Mouse (Mus musculus) mouse embryonic stem cell (cell line): ENCODE measurements around the gene Tmprss3.

Experiments
- in situ Hi-C, 2 experiments: fragments of 300-500 bp; cut with MboI; formaldehyde crosslinking; loops; 1 replicate in 1 of 2; 3 replicates in 1 of 2; pipeline ENCODE4 v1.14.3; 2019 to 2020; ENCODE audit warnings: low sequenced_read_pairs in 2 of 2, low pct_unique_long_range_greater_than_20kb in 1 of 2, mixed read lengths in 1 of 2; ENCODE audit not compliant: unreplicated experiment in 1 of 2

Tmprss3 gene

DNA sequence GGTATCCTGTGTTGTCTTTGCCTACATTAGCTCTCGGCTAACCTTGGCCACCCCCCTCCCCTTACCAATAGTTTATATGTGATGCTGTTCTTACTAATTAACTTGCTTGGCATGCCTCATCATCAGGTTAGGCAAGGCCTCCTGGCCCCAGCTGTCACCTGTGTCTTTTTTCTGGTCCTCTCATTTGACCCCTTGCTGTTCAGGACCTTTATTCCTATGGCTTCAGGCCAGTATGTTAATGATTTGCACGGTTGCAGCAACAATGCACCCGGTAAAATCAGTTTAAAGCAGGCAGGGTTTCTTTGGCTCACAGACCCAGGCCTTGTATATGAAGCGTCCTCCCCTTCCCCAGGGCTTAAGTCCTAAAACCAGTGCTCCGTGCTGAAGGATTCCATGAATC is 46.3 kb downstream of the Tmprss3 start:
- in situ Hi-C loops, result no loop called here

DNA sequence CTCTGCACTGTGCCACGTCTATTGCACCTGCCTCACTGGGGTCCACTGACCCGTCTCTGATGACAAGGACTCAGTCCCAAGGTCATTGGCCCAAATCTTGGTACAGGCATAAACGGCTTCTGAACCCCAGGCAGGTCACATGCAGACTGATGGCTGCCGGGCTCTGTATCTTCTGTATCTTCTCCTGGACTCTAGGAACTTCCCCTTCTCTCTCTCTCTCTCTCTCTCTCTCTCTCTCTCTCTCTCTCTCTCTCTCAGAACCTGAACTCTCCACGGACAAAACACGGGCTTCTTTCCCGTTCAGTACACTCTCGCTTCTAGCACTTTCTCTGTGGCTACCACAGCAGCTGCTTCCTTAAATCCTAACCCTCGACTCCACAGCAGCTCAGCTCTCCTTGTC is 52.8 kb downstream of the Tmprss3 start:
- in situ Hi-C loops, result no loop called here

DNA sequence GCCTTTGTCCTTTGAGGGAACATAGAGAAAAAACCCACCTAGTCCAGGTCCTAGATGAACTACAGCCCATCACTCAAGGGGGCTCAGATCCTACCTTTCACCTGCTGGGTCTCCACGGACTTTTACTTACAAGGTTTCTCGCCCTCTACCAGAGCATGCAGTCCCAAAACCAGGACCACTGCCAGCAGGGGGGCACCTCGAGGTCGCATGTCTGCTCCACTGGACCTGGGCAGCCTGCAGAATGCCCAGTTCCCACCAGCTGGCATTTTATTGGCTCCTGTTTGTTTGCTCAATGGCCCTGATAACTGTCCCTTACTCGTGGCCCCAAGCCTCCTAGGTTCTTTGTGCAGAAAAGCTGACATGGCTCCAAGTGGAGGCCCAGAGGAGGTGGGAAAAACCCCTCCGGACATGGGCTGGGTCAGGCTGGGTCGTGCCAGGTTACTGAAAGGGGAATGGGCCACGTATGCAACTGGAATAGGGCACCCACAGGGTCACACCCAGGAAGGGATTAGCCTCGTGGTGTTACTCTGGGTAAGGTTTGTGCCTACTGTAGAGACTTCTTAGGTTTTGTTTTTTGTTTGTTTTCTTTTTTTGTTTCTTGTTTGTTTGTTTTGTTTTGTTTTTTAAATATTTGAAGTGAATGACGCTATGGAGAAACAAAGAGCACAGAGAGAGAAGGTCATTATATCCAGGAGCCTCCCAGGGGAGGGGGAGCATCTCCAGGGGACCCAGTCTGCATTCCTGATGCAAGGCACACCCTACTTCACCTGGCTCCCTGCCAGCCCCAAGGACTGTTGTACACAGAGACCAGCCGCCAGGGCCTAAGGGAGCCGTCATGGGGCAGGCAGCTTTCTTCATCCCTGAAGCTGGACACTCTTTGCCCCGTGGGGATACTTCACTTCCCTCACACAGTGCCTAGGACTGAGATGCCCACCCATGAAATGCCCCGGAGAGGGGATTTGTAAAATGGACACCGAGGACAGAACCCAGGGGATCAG is 54.4 kb downstream of the Tmprss3 start, which contains the start of gene Tff2:
Gene Tff2, minus strand, starts transcription at position 243 of the 998 bp plus-strand sequence.
- in situ Hi-C loops, result no loop called here

DNA sequence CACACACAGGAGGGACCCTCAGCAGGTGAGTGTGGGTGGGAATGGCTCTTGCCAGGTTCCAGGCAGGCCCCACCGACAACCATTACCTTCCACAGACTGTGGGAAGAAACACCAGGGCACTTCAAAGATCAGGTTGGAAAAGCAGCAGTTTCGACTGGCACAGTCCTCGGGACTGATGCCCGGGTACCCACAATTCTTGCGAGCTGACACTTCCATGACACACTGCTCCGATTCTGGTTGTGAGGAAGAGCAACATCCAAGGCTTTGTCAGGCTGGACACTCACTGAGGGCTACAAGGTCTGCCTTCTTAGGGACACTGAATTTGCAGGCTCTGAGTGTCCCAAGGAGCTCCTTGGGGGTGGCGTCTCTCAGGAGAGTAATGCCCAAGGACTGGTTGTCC is 56.7 kb downstream of the Tmprss3 start:
- in situ Hi-C loops, result no loop called here

DNA sequence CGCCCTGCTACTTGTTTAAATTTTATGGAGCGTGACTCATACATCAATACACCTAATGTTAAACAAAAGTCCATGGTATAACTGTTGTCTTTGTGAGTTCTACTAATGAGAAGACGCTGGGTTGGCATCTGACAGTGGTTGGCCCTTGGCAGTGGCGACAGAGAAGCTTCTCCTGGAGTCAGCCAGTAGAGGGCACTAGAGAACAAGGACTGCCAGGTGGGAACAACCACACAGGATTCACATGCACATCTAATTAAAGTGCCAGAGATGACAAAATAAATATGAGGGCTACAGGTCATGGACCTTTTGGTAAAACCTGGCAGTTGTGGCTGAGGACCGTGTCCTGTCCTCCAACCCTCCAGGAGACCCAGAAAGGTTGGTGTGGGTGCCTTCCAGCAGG is 60.4 kb downstream of the Tmprss3 start:
- in situ Hi-C loops, result no loop called here

DNA sequence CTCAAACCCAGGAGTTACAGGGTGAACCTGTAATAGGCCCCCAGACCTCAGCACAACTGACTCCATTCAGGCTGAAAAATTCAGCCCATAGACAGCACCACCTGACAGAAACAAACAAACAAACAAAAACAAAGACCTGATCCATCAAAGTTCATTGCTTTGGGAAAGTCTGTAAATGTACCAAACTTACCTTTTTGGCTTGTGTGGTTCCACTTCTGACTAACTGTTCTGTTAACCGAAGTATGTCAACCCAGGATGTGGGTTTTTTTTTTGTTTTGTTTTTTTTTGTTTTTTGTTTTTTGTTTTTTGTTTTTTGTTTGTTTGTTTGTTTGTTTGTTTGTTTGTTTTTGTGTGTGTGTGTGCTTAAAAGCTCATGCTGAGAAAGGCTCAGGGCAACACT is 62.0 kb downstream of the Tmprss3 start:
- in situ Hi-C loops, result no loop called here

DNA sequence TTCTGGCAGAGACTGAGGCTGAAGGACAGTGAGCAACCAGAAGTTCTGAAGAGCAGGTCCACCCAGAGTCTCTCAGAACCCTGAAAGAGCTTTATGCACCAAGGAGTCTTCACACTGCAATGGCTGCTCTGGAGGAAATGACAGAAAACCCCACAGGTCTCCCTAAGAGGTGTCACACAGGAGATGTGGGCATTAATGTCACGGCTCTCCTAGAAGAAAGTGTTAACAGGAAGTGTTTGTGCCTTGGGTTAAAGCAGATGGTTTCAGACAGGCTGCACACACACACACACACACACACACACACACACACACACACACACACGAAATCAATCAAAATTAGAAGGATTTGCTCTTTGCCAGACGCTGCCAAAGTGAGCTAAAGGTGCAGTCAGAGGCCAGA is 62.5 kb downstream of the Tmprss3 start:
- in situ Hi-C loops, result no loop called here

DNA sequence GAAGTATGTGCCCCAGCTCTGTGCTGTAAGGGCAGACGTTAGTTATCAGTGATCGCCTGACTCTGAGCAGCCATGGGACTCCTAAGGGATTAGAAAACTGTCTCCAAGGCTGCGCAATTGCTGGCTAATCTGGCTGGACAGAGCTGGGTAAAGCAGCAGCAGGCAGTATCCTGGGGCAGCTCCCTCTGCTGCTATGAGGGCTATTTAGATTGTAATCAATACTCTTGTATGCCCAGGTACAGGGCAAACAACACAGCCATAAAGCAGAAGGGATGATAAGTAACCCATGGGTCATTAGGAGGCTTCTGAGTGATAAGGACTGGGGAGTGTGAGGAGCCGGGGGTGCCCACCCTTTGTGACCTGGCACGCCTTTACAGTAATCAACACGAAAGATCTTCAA is 63.9 kb downstream of the Tmprss3 start:
- in situ Hi-C loops, result no loop called here

DNA sequence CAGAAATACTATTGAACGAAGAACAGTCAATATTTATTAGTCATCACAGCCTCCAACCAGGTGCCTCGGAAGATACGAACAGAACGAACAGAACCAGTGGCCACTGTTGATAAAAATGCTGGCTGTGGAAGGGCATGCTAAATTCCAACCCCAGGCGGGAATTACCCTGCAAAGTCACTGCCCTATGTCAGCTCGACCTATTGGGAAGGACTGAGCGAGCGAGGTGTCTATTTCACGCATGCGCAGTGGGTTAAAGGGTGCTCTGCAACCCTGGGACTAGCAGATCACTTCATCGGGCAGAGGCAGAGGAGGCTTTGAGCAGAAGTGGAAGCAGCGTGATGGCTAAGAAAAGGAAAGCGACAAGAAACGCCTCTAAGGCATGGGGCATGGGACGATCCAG is 65.0 kb downstream of the Tmprss3 start:
- in situ Hi-C loops, result no loop called here

DNA sequence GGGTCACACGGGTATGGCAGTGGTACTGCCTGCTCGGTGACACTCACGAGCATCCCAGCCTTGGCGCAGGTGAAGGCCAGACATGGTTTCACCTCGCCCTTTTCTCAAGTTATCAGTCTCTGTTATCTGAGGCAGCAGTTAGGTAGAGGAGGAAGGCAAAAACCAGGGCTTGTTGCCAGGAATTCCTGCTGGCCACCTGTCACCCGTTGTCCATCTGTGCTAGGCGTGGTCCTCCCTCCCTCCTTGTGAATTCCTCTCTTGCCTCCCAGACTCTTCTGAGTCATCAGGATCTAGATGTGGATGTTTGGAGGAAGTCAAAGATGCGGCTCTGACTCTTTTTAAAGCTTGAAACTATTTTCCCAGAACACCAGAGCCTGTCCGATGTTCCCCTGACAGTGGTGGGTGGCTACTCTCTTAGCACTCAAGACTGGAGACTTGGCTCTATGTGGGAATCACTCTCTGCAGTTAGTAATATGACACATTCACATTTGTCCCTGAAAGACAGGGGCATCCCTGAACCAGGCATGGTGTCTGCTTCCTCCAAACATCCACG is 67.4 kb downstream of the Tmprss3 start:
- in situ Hi-C loops, result no loop called here

DNA sequence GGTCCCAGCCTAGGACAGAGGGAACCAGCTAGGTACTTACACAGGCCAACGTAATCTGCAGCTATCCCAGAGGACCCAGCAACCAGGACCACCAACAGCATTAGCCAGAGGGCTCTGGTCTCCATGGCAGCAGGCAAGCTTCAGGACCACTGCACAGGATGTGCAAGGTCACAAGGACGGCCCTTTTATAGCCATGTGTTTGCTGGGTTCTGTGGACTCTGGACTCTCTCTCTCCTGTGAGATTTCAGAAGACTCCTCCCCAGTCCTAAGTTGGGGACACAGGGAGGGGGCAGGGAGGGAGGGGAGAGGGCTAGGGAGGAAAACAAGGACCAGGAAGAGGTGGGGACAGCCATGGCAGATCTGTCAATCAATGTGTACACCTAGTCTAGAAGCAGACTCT is 69.3 kb downstream of the Tmprss3 start, which contains the start of gene Tff3:
Gene Tff3, minus strand, starts transcription at position 195 of the 400 bp plus-strand sequence.
- in situ Hi-C loops, result loop anchor here in 1 of 2 experiments (5.0 kb wide), 1 partner anchor 58 kb away; no protein-coding TSS in a partner anchor
